Mouse (Mus musculus): ENCODE measurements around the gene Phgdh.

DNA sequence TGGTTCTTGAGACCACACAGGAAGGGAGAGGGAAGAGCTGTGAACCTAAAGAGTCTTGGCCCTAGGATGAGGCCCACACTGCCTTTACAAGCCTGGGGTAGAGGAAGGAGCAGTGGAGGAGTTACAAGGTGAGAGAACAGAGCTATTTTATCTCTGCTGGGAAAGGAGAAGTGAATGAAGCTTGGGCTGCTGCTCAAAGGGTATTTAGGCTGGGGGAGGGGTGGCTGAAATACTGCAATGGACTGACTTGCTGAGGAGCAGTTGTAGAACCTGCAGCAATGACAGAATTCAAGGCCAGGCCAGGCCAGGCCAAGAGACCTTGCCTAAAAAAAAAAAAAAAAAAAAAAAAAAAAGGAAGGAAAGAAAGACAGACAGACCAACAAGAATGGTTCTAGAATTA lies 4.5 kb downstream of the Phgdh start:
- TF ChIP-seq GATA1 (IDR thresholded peaks at IDR 0.05; ENCODE audit: low read length) (no peak), TAL1 (IDR thresholded peaks at IDR 0.05; ENCODE audit: low read length) (no peak)

All from erythroblast, embryonic 14.5 days (primary cell).